Mouse (Mus musculus): Measurements from ENCODE around the gene Acss2. TPM values are rescaled to one million over a fixed set of nuclear protein-coding genes. Genes with fewer than 3 reads are reported as not detected.
"Not testable (repeated sequence)": the region's sequence is repeated elsewhere in the genome, so short reads cannot be mapped to it uniquely, and the experiment has no call there.

The Acss2 gene
- polyA plus RNA-seq, 1 experiment from 2014 or later = 15.0 TPM

- no peaks in the 10 kb centered on the region for H3K27me3 ChIP-seq (replicated peaks; ENCODE audit: insufficient read depth, low read length)
- no peaks in the 10 kb centered on the region for H3K36me3 ChIP-seq (ENCODE audit: insufficient read depth, low read length)
- no peak overlapping the region for H3K4me3 ChIP-seq (ENCODE audit: low read depth, low read length)
- no peaks in the 10 kb centered on the region for H3K9me3 ChIP-seq (ENCODE audit: low read length)
- no peak overlapping the region for H3K4me2 ChIP-seq (replicated peaks; ENCODE audit: low read depth, low read length)
- no peak overlapping the region for H3K27ac ChIP-seq (ENCODE audit: low read length)
- no peak overlapping the region for H3K9ac ChIP-seq (replicated peaks; ENCODE audit: low read depth)
- no peak for DNase-seq (ENCODE audit: low spot score)
- H3K4me1 ChIP-seq (ENCODE audit: insufficient read depth, low read depth, low read length) = no peaks in the 10 kb centered on the region
- TF ChIP-seq CTCF (IDR thresholded peaks at IDR 0.05) (0 out of 2 replicates have a peak, but pooled peaks have one; percentile 19), EP300 (IDR thresholded peaks at IDR 0.05) (no peak)
- ATAC-seq = no peak
- 67% methylated on average over 3 of the region's 3 CpGs for WGBS
Observed at GRCm38 (mm10) chr2:155603707-155604106, 86.0 kb downstream of the Acss2 start.

- WGBS = 24% methylated on average over 9 of the region's 10 CpGs
- Histone ChIP-seq H3K27ac (ENCODE audit: low read length) (no peak overlapping the region), H3K4me1 (ENCODE audit: insufficient read depth, low read depth, low read length) (no peaks in the 10 kb centered on the region), H3K27me3 (replicated peaks; ENCODE audit: insufficient read depth, low read length) (no peaks in the 10 kb centered on the region), H3K4me2 (replicated peaks; ENCODE audit: low read depth, low read length) (no peak overlapping the region), H3K4me3 (ENCODE audit: low read depth, low read length) (no peak overlapping the region), H3K9me3 (ENCODE audit: low read length) (no peaks in the 10 kb centered on the region), H3K9ac (replicated peaks; ENCODE audit: low read depth) (no peak overlapping the region), H3K36me3 (ENCODE audit: insufficient read depth, low read length) (no peaks in the 10 kb centered on the region)
- DNase-seq (ENCODE audit: low spot score) (no peak), ATAC-seq (no peak)
- TF ChIP-seq EP300 (IDR thresholded peaks at IDR 0.05) (no peak), CTCF (IDR thresholded peaks at IDR 0.05) (no peak)
Observed at GRCm38 (mm10) chr2:155604560-155605235, 87.0 kb downstream of the Acss2 start.

DNA sequence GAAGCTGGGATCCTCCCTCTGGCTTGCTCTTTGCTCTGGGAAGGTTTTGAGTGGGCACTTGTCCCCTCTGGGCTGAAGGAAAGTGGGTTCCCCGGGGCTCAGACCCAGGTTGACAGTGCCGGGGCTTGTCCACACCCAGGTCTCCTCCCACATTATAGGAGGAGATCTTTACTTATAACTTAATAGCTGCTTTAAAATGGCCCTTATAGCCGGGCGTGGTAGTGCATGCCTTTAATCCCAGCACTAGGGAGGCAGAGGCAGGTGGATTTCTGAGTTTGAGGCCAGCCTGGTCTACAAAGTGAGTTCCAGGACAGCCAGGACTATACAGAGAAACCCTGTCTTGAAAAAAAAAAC is 87.5 kb downstream of the Acss2 start:
- H3K4me2 ChIP-seq (replicated peaks; ENCODE audit: low read depth, low read length) = not testable (repeated sequence)

DNA sequence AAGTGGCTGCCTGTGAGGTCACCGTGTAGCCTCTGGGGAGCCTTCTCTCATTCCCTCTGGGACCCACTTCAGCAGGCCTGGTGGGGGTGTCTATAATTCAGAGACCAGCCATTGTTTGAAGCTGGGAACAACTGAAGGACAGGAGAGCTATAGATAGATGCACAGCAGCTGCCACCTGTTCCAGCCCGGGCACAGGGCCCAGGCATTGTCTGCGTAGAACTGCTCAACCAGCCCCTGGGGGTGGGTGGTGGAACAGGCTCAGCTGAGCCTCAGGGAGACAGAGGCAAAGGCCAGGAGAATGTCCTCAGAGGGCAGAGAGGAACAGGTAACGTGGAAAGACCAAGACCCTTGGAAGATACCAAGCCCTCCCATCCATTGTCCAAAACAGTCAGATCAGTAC is 88.6 kb downstream of the Acss2 start:
- H3K4me3 ChIP-seq (ENCODE audit: low read depth, low read length) = no peak overlapping the region
- no peak overlapping the region for H3K27ac ChIP-seq (ENCODE audit: low read length)
- no peaks in the 10 kb centered on the region for H3K4me1 ChIP-seq (ENCODE audit: insufficient read depth, low read depth, low read length)
- H3K36me3 ChIP-seq (ENCODE audit: insufficient read depth, low read length) = no peaks in the 10 kb centered on the region
- H3K9me3 ChIP-seq (ENCODE audit: low read length) = no peaks in the 10 kb centered on the region
- no peak overlapping the region for H3K9ac ChIP-seq (replicated peaks; ENCODE audit: low read depth)
- no peaks in the 10 kb centered on the region for H3K27me3 ChIP-seq (replicated peaks; ENCODE audit: insufficient read depth, low read length)
- 86% methylated on average over 4 of the region's 4 CpGs for WGBS
- no peak for ATAC-seq
- H3K4me2 ChIP-seq (replicated peaks; ENCODE audit: low read depth, low read length) = no peak overlapping the region
- no peak for DNase-seq (ENCODE audit: low spot score)
- TF ChIP-seq CTCF (IDR thresholded peaks at IDR 0.05) (no peak), EP300 (IDR thresholded peaks at IDR 0.05) (no peak)

More for the DNA sequence above, 87.5 kb downstream of the Acss2 start:
- ATAC-seq; H3K9ac ChIP-seq (replicated peaks; ENCODE audit: low read depth); H3K27me3 ChIP-seq (replicated peaks; ENCODE audit: insufficient read depth, low read length); H3K36me3 ChIP-seq (ENCODE audit: insufficient read depth, low read length); H3K4me3 ChIP-seq (ENCODE audit: low read depth, low read length); H3K9me3 ChIP-seq (ENCODE audit: low read length); DNase-seq (ENCODE audit: low spot score); H3K4me1 ChIP-seq (ENCODE audit: insufficient read depth, low read depth, low read length); H3K27ac ChIP-seq (ENCODE audit: low read length): not testable (repeated sequence)
- 55% methylated on average over 4 of the region's 4 CpGs for WGBS

DNA sequence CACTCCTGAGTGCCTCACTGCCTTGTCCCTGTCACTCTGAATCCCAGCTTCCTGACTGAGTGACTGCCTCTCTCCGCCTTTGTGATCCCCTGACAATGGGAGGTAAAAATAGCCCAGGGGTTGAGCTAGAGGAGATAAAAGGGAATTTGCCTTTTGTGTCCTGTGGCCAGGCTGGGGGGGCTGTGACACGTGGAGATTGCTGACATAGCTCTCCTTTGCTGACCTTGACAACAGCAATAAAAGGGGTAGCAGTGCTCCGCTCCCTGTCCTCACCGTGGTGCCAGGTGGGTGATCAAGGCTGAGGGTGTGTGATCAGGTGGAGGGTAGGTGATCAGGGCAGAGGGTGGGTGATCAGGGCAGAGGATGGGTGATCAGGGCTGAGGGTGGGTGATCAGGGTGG is 93.2 kb downstream of the Acss2 start, which contains the start of gene Myh7b:
TSS of gene Myh7b (plus strand) at position 235 of the 400 bp plus-strand sequence.
- Histone ChIP-seq H3K4me3 (ENCODE audit: low read depth, low read length) (no peak within 1 kb of the TSS), H3K9me3 (ENCODE audit: low read length) (no peaks in the 10 kb centered on the region), H3K27ac (ENCODE audit: low read length) (no peak within 1 kb of the TSS), H3K4me2 (replicated peaks; ENCODE audit: low read depth, low read length) (no peak within 1 kb of the TSS), H3K4me1 (ENCODE audit: insufficient read depth, low read depth, low read length) (peaks cover 3% of the 10 kb centered on the region; the same call in 1 of the 2 replicates), H3K36me3 (ENCODE audit: insufficient read depth, low read length) (no peaks in the 10 kb centered on the region), H3K9ac (replicated peaks; ENCODE audit: low read depth) (no peak within 1 kb of the TSS), H3K27me3 (replicated peaks; ENCODE audit: insufficient read depth, low read length) (no peaks in the 10 kb centered on the region)
- 39% methylated on average over 4 of the region's 4 CpGs for WGBS
- DNase-seq (ENCODE audit: low spot score) (no peak), ATAC-seq (no peak)
- TF ChIP-seq CTCF (IDR thresholded peaks at IDR 0.05) (no peak), EP300 (IDR thresholded peaks at IDR 0.05) (no peak)

- Histone ChIP-seq H3K9me3 (ENCODE audit: low read length) (no peaks in the 10 kb centered on the region), H3K4me1 (ENCODE audit: insufficient read depth, low read depth, low read length) (peaks cover 3% of the 10 kb centered on the region; the same call in 1 of the 2 replicates), H3K27ac (ENCODE audit: low read length) (no peak overlapping the region), H3K4me3 (ENCODE audit: low read depth, low read length) (no peak overlapping the region), H3K36me3 (ENCODE audit: insufficient read depth, low read length) (no peaks in the 10 kb centered on the region), H3K27me3 (replicated peaks; ENCODE audit: insufficient read depth, low read length) (no peaks in the 10 kb centered on the region), H3K9ac (replicated peaks; ENCODE audit: low read depth) (no peak overlapping the region), H3K4me2 (replicated peaks; ENCODE audit: low read depth, low read length) (no peak overlapping the region)
- ATAC-seq = no peak
- 80% methylated on average over 9 of the region's 9 CpGs for WGBS
- no peak for DNase-seq (ENCODE audit: low spot score)
- TF ChIP-seq EP300 (IDR thresholded peaks at IDR 0.05) (no peak), CTCF (IDR thresholded peaks at IDR 0.05) (no peak)
Observed at GRCm38 (mm10) chr2:155611834-155612550, 94.2 kb downstream of the Acss2 start.

Measured in lung, postnatal 0 days (tissue).